Mouse (Mus musculus) neutrophil, adult 5-6 weeks (primary cell): ENCODE results near the gene Prmt7. TPM values are rescaled to one million over a fixed set of nuclear protein-coding genes. Genes with fewer than 3 reads are reported as not detected.
"Not testable (repeated sequence)": the region's sequence is repeated elsewhere in the genome, so short reads cannot be mapped to it uniquely, and the experiment has no call there.

Source experiments
- ATAC-seq: fragments of 151-379, 151-347 bp; 2 replicates; pipeline ENCODE4 v1.8.0; 2017; ENCODE audit warnings: mild to moderate bottlenecking, moderate TSS enrichment; ENCODE audit not compliant: insufficient number of reproducible peaks, poor library complexity, low FRiP score, severe bottlenecking; ENCODE audit errors: extremely low read depth
- total RNA-seq: library from RNA; stranded (forward); fragments of 200-1000 nt; gene quantifications from 2 replicates; pipeline ENCODE4 v1.2.3, GENCODE M21; 2017

The Prmt7 gene
- 21.4 and 21.5 TPM in 2 replicates for total RNA-seq

DNA sequence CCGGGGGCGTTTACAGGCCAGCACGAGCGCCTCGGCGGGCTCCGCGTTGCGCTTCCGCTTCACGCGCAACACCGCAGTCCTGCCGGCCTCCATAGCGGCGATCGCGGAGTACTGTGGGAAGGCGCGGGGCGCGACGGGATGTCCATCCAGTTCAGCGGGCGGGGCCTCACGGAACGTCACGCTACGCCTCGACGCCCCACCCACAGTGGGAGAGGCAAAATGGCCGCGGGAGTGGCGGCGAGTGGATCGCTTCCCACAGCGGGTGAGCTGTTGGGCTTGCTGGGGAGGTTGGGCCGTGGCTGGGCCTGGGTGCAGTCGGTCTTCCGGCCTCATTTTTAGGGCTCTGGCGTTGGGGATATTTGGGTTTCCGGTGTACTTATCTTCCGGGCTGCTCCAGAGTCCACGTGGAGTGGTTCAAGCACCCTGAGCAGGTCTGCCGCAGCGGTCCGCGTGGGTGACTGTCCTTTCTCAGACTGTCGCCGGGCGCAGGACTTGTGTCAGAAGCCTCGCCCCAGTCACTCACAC lies at the start of gene Prmt7, which contains the start of gene Slc7a6os:
Gene Prmt7, plus strand, starts transcription at position 116 of the 525 bp plus-strand sequence.
Gene Slc7a6os, minus strand, starts transcription at position 115 of the 525 bp plus-strand sequence.
- peak; percentile 98 for ATAC-seq

GRCm38 (mm10) chr8:106163251-106163650 lies 47.5 kb upstream of the Prmt7 start:
- ATAC-seq: no peak

- ATAC-seq: peak; percentile 33; the same call in 1 of the 2 replicates
Measured at GRCm38 (mm10) chr8:106165460-106165859, 45.3 kb upstream of the Prmt7 start.

DNA sequence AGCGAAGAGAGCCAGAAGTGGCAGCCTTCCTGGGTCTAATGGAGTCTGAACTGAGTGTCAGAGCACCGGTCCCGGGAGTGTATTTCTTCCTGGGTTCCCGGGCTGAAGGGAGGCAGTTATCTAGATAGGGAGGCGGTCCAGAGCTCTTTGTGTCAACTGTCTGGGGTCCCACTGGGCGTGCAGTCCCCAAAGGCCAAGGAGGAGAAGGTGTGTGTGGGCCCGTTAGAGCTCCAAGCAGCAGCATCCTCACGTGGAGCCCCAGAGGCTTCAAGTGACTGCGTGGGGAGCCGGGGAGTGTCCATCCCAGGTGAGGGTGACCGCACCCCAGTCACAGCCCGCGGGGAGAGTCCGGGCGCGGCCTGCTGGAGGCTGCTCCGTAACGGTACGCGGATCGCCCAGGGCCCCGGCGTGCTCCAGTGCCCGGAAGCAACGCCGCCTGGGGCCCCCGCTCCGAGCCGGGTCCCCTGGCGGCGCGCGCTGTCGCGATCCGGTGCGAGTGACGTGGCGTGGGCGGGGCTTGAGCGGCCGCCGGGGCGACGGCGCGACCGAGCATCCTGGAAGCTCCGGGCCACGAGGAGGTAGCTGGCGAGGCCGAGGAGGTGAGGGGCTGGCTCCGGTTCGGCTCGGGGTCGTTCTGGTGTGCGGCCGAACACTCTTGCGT lies 42.2 kb upstream of the Prmt7 start, which contains the start of gene Slc7a6:
Gene Slc7a6, plus strand, starts transcription at position 502 of the 661 bp plus-strand sequence.
- ATAC-seq: peak; percentile 68

- 0 out of 2 replicates have a peak, but pooled peaks have one; percentile 1 for ATAC-seq
Measured at GRCm38 (mm10) chr8:106169017-106169933, 41.5 kb upstream of the Prmt7 start.

DNA sequence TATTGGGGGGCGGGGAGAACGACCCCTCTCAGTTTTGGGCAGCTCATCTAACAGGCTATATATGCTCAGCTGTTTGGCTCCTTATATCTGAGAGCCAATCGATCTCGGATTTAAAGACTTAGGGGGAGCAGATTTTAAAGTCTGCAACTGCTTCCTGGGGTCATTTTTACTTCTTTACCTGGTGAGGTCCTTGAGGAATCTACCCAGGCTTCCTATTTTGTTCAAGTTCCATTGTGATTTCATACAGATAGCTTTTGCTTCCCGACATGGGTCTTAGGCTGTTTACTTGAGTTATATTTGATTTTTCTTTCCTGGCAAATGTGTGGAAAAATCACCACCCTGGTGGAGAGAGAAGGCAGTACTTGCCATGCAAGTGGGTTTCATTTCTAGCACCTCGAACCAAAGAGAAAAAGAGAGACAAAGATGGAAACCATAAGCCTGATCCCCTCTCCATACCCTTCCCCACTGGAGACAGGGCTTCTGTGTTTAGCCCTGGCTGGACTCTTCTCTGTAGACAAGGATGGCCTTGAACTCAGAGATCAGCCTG lies 40.7 kb upstream of the Prmt7 start:
- ATAC-seq: no peak

- ATAC-seq: no peak
Measured at GRCm38 (mm10) chr8:106173566-106173965, 37.2 kb upstream of the Prmt7 start.

- ATAC-seq: no peak
Measured at GRCm38 (mm10) chr8:106176891-106177290, 33.8 kb upstream of the Prmt7 start.

GRCm38 (mm10) chr8:106177594-106177993 lies 33.1 kb upstream of the Prmt7 start:
- ATAC-seq: no peak

DNA sequence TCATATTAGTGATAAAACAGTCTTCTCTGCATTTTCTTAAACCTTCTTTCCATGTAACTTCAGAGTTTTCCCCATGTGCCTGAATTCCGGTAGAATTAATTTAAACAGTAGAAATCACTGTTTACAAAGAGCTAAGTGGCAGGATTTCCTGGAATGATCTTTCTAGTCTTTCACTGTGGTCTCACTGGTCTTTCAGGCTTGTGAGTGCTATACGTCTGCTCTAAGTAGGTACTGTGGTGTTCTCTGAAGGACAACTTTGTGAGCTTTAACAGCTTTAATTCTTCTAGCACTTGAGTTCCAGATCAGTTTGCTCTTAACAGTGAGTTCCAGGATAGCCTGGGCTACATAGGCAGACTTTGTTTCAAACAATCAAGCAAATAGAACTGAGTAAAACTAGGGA lies 32.3 kb upstream of the Prmt7 start:
- ATAC-seq: no peak

DNA sequence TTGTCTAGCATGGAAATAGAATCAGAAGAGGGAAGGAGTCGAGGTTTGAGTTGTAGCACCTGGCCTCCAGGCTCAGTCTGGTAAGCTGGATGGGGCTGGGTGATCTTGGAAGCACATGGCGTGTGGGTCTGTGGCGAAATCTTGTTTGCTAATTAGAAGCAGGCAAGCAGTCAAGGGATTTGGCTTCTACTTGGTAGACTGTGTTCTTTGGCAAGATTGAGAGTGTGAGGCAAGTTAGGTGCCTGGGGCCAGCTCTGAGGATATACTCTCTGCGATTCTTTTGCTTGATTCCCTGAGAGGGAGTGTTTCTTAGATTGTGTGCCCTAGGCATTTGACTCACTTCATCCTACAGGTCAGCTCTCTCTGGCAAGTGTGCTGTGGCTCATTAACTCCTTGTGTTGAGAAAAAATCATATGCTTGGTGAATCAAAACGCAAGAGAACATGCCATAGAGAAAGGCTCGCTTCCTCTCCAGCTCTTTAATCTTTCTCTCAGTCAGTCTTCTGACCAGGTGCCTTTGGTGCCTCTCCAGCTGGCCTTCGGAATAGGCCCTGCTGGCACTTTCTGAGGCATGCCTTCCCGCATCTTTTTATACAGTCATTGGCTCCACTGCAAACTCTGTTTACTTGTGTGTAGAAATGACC lies 25.0 kb upstream of the Prmt7 start:
- no peak for ATAC-seq

DNA sequence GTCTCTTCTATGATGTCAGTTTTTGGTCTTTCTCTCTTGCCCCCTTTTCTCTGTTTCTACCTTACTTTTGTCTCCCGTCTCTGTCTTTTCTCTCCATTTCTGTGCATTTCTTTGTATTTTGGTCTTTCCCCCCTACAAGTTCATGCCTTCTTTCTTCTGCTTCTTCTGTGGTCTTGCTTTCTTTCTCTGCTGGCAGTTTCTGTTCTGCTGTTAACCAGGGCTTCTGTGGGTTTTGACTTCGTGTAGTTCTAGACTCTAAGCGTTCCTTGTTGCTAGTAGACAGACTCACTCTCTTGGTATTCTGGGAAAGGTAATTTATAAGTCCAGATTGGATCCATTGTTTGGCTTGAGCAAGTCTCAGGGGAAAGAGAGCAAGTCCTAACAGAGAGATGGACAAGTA lies 24.3 kb upstream of the Prmt7 start:
- ATAC-seq: no peak

DNA sequence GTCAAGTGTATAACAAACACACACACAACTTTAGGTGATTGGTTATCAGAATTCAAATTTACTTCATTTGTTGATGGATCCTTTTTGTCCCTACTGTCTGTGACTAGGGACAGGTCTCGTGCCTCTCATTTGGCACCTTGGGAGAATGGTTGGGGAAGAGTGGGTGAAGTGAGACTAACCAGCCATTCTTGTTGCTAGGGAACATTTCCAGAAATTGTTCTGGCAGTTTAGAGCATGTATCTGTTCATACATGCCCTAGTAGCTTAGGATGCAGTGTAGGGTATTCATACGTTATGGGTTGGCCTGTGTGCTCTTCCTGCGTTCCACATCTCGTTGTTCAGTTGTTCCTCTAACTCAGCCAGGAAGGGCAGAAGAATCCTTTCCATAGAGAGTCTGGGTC lies 21.6 kb upstream of the Prmt7 start:
- ATAC-seq: no peak

- ATAC-seq: no peak
Measured at GRCm38 (mm10) chr8:106191639-106192038, 19.1 kb upstream of the Prmt7 start.

DNA sequence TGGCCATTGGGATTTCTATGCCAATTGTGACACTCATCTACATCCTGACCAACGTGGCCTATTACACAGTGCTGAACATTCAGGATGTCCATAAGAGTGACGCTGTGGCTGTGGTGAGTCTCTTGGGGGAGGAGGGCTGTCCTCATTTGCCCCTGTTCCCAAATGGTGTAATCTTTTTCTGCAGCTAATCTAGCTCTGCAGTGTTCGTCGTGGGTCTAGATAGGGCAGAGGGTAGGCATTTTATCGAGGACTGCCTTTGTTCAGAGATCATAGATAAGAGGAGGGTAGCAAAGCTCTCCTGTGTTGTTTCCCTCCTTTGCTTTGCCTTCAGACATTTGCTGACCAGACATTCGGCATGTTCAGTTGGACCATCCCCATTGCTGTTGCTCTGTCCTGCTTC lies 17.6 kb upstream of the Prmt7 start:
- ATAC-seq: no peak

DNA sequence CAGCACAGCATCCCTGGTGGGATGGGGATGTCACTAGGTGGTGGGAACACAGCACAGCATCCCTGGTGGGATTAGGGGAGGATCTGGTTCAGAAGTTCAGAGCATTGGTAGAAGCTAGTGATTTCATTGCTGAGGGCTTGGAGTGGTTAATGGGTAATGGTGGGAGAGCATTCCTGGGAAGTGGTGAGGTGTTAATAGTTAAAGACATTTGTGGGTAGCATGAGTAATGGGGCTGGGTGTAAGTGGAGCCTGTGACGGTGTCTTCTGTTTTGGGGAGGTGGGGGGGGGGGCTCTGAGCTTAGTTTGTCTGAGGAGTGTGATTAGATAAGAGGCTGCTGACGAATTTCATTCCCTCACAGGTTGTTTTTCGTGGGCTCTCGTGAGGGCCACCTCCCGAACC lies 16.7 kb upstream of the Prmt7 start:
- ATAC-seq: no peak

DNA sequence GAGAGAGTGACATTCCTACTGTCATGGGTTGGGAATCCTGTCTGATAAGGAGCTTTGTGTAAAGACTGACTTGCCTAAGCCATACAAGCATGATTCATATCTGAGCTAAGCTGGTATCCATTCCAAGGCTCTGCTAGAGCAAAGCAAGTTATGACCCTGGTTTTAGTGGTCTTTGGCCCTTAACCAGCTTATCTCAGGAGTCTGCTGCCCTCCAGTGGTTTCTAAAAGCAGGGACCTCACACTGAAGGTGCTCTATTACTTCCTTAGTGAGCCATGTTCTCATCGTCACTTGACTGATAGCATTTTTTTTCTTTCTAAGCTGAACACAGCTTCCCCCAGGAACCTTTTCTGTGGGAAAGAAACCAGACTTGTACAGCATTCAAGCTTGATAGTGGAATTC lies 12.0 kb upstream of the Prmt7 start:
- ATAC-seq: peak; percentile 64; the same call in 1 of the 2 replicates

- ATAC-seq: not testable (repeated sequence)
Measured at GRCm38 (mm10) chr8:106199596-106199995, 11.1 kb upstream of the Prmt7 start.
